Mouse (Mus musculus) liver, adult (tissue): ENCODE results near the gene Ube4b.

Source experiments
- GATA4 ChIP-seq: IDR thresholded peaks from 2 replicates; pipeline ENCODE4 v1.6.1; 2014; ENCODE audit warnings: mild to moderate bottlenecking, low read length; ENCODE audit not compliant: insufficient replicate concordance

Gene Ube4b

DNA sequence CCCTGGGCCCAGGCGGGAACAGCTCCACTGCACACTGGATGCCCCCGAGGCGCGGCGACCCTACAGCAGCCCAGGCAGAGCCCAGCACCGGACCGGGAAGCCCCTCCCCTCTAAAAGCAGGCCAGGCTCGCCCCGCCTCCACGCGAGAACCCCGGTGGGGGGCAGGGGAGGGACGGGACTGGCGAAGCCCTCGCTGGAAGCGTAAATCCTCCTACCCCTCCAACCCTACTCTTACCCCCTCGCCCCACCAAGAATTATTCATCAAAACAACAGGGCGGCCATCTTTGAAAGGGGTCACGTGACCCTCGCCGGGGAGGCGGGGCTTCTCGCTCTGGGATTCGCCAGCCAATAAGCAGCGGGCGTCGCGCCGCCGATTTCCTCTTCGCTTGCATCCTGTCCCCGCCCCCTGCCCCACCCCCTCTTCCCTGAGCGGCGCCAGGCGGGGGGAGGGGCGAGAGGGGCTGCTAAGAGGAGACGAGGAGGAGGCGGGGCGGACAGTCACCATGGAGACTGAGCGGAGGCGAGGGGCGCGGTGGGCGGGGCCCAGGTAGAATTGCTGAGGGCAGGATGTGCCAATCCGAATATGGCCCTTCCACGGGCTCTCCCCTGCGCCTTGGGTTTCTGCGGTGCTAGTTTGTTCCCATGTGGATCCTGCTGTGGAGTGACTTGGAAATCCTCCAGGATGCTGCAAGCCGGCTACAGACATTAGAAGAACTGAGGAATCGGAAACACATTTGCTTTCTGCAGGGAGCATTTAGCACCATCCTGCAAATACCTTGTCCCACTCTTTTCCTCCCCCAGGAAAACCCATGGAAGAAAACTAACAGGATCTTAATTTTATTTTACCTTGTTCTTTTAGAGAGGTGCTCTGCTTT, at the start of gene Ube4b:
Gene Ube4b (minus strand): TSS at position 425 of the 875 bp plus-strand sequence.
- no peak; the same call in 1 of the 2 replicates for TF ChIP-seq GATA4

DNA sequence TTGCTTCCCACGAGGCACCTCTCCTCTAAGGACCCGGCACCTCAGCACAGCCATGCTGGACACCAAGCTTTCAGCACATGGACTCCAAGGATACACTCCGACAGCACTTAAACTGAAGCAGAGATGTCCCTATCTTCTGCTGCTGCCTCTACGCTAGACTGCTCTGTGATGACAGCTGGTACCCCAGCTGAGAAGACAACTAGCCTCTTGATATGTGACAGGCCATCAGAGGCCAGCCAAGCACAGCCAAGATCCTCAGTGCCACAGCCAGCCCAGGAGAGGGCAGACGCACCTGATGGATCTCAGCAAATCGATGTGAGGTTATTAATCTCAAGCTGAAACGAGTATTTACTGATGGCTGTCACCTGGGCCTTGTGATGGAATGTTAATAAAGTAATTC, 48.5 kb upstream of the Ube4b start:
- no peak for TF ChIP-seq GATA4

DNA sequence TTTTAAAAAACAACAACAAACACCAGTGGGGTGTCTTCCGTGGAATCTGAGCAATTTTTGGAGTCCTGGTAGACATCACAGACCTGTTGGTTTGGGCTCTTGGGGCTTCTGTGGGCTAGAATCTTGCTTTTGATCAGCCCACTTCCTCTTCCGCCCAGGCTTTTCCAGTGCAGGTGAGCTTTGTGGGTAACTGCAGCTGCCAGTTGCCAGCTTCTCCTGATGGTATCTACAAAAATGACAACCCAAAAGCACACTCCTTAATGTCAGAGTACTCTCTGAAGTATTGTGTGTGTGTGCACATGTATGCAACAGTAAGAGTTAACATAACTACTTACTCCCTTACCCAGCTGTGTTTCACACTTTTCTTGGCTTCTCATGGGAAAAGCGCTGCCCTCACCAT, 43.0 kb upstream of the Ube4b start:
- TF ChIP-seq GATA4 = no peak

DNA sequence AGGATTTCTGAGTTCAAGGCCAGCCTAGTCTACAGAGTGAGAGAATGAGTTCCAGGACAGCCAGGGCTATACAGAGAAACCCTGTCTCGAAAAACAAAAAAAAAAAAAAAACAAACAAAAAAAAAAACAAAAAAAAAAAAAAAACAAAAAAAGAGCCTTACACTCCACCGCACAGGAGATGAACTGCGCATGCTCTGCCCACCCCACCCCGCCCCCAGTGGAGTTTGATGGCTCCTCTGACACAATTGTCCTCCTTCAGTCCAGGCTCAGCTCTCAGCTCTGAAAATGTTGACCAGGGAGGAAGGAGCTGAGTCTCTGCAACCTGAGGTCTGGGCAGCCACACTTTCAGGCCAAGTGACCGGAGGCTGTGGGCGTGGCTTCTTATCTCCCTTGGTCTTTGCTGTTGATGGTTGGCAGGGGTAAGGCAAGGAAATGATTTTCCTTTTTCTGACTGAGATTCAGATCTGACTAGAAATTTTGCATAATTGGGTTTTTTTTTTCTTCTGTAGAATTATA, 36.9 kb upstream of the Ube4b start:
- TF ChIP-seq GATA4 = no peak

DNA sequence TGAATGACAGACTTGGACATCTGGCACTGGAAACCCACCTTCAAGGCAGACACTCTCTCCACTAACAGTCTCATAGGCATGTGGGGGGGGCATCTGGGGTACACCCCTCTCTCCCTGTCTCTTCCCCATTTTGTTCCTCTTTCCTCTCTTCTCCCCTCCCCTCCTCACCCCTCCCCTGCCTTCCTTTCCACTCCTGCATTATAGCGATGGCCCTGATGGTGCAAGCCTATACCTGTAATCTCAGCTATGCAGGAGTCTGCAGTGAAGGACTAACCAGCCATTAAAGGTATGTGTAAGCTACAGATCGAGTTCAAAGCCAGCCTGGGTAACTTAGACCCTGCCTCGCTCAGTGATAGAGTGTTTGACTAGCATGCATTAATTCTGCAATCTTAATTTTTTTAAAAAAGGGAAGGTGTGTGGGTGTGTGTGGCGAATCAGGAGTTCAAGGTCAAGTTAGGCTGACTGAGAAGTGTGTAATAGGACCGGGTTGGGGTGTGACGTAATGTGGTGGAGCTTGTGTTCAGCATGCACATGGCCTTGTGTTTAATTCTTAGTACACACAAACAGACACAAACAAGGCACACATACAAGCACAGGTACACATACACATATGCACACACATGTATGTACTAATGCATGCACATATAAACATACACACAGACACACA, 35.9 kb upstream of the Ube4b start:
- no peak for TF ChIP-seq GATA4

DNA sequence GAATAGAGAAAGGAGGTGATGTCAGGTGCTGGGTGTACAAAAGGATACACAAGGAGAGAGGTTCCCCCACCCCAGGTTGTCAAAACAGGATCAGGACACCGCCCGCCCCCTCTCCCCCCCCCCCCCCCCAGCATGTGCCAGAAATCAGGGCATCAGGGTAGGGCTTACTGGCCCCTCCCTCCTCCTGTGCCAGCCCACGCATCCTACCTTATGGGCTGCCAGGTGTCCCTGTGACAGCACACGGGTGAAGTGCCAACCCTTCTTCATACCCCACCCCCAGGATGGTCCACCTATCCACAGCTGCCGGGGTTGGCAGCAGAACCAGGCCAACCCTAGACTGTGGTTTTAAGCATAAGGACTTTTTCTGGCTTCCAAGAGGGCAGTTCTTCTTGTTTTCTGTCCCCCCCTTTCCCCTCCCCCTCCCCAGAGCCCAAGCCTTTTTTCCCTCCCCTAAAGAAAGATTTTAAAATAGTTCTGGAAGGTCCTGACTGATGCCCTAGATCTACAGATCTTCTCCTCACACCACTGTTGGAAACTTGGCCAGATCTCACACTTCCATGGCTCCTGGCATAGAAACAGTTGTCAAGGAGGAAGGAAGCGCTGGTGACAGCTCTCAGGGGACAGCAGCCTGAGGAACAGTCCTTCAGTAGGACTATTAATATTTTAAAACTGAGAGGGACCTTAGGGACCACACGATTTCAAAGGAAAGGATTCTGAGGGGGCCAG, 35.2 kb upstream of the Ube4b start:
- no peak for TF ChIP-seq GATA4

DNA sequence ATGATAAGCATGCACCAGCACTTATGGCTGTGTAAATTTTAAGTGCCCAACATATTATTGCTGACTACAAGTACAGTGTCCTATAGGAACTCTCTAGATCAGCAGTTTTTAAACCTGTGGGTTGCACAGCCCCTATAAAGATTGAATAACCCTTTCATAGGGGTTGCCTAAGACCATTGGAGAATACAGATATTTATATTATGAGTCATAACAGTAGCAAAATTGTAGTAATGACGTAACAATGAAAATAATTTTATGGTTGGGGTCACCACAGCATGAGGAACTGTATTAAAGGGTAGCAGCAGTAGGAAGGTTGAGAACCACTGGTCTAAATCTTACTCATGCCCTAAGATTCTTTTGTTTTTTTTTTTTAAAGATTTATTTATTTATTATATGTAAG, 32.9 kb upstream of the Ube4b start:
- no peak for TF ChIP-seq GATA4

DNA sequence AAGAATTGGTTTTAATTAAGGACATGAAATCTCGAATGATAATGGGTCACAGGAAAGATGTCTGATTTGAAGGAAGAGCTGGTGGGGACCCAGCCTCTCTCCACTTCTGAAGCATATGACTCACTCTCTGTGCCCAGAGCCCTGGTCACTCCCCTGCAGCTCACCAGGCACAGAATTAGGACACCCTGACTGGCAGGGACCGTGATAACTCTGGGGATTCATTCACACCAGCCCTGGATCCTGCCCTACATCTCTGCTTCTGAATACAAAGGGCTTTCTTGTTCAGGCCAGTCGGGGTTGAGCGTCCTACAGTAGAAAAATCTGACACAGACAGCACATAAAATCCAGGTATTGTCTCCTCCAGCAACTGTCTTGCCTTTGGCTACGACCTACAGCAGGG, 32.0 kb upstream of the Ube4b start:
- no peak for TF ChIP-seq GATA4

DNA sequence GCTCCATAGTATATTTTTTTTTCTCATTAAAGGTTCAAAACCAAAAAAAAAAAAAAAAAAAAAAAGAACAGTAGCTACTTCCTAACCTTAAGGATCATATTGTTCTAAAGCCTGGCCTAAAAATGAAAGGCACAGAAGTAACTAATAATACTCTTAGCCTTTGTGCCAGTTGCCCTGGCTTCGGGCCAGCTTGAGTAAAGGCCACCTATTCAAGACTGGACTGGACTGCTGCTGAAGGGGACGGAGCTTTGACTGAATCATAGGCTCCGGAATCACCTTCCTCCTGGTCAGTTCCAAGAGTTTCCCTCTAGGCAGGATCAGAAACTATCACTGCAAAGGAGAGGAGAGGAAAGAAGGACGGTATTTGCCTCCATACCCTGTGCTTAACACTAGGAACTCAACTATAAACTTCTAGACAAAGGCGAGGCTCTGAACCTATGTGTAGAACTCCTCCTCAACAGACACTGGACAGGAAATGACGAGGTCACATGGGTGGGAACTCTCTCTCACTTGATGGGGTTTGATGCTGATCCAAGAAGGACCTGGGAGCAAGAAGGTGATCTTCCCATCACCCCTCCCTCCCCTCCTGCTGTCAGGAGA, 31.4 kb upstream of the Ube4b start:
- no peak for TF ChIP-seq GATA4

DNA sequence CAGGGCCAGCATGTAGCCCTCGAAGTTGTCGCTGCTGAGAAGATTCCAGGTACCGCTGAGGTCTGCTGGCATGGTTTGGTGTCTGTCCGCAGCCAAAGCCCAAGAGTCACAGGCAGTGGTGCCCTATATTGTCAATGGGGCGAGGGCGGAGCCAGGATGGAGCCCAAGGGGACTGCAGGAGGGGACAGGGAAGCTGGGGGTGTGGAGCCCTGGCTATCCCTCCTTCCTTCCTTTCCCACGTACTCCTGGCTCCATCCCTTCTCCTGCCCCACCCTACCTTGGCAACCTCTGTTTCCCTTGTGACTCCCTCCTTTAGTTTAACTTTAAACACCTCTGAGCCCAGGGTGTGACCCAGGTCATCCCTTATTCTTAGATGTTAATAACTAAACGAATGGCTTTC, 28.3 kb upstream of the Ube4b start, which contains the start of gene Rbp7:
Gene Rbp7 (minus strand): TSS at position 100 of the 400 bp plus-strand sequence.
- TF ChIP-seq GATA4 = no peak

DNA sequence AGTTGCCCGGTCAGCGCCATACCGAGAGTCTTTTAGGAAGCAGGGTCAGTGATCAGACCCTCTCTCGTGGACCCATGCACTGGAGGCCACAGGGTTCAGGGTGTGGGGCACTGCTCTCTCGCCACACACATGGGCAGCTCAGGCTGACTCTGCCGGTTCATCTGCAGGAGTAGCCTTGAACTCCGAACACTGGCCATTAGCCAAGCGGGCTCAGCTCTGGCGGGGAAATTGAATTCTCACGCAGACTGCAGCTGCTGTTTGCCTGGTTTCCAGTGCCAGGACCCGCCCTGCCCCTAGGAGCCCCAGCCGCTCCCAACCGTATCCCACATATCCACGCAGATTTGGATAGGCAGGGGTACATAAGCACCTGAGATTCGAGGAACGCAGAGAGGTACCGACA, 27.7 kb upstream of the Ube4b start:
- TF ChIP-seq GATA4 = no peak

DNA sequence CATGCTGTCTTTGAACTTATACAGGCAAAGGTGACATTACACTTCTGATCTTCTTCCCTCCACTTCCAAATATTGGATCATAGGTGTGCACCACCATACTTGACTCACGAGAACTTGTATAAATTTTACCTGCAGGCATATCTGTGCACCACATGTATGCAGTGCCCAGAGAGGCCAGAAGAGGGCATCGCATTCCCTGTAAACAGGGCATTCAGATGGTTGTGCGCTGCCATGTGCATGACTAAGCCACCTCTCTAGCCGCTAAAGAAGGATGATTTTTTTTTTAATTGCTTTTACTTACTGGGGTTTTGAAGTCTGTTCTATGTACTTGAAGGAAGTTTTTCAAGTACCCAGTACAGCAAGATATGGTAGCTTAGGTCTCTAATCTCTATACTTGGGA, 27.1 kb upstream of the Ube4b start:
- TF ChIP-seq GATA4 = no peak

DNA sequence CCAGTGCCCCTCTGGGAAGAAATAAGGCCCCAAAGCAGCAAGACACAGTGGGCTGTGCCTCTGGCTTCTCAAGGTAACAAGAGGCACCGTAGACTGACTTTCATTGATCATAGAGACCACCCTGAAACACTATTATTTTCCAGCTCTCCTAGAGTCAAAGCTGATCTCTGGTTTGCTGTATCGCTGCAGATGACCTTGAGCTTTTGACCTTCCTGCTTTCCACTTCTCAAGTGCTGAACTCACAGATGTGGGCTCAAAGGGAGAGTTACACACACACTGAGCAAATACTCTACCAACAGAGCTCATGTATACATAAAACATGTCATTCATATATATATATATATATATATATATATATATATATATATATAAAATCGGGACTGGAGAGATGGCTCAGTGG, 24.1 kb upstream of the Ube4b start:
- no peak for TF ChIP-seq GATA4

DNA sequence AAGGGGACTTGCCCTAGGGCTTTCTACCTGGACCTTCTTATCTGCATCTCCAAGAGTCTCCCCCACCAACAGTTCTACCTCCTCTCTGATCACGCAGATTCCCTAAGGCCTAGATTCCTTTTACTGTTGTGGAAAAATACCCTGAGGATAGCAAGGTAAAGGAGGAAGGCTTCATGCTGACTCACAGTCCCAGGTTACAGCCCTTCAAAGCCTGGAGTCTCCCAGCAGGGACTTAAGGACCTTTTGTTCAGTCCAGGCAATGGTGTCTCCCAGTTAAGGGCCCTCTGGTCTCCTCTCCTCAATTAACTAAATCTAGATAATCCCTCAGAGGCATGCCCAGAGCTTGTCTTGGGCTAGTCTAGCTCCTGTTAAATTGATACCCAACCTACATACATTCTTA, 19.8 kb upstream of the Ube4b start:
- no peak for TF ChIP-seq GATA4

DNA sequence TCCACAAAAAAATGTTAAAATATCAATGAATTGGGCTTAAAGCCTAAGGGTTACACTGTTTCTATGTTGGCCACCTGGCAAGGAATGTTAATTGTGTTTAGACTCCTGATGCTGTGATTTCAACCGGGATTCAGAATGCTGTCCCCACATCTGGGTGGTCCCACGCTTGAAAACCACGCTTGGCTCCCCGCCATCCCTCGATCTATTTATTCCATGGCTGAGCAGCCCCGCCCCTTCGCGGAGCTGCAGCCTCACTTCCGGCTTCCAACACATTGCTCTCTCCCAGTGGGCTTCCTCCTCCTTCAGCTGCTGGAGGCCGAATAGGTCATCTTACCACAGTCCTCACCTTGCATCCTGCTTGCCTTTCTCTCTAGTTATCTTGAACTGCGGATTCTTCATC, 19.3 kb upstream of the Ube4b start:
- TF ChIP-seq GATA4 = no peak
